Mouse (Mus musculus) gastrocnemius, adult 18-20 months (tissue): ENCODE results near the gene Fchsd2. TPM values are rescaled to one million over a fixed set of nuclear protein-coding genes. Genes with fewer than 3 reads are reported as not detected.
"Not testable (repeated sequence)": the region's sequence is repeated elsewhere in the genome, so short reads cannot be mapped to it uniquely, and the experiment has no call there.

Experiments used
- DNase-seq: peaks from one replicate; pipeline ENCODE4 v3.0.0; 2021; ENCODE audit warnings: low spot score
- total RNA-seq, 2 experiments: library from RNA; stranded (reverse); gene quantifications; 2 replicates each; pipeline ENCODE4 v1.2.3; 2021

The Fchsd2 gene
- total RNA-seq, 2 experiments from 2014 or later, result 5.2 to 6.3 TPM

DNA sequence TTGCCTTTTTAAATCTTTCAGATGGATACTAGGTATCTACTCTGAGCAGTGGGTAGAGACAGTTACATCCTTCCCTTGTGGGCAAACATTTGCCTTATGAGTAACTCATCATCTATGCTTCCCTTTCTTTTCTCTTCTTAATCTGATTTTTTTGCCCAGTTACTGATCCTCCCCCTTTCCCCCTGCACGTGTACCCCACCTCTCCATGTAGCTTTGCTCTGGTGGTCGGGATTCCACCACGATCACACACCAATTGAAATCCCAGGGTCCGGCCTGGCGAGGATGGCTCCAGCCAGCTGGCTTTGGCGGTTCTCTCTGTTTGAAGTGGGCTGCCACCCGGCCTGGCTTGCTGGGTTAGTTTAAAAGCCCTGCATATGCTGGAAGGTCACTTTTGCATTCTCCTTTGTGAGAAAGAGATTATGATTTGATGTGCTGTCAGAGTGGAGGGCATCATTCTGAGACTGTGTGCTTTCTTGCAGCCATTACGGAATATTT, 17.2 kb downstream of the Fchsd2 start:
- no peak for DNase-seq

- no peak for DNase-seq
Observed at GRCm38 (mm10) chr7:101113410-101113809, 20.7 kb downstream of the Fchsd2 start.

GRCm38 (mm10) chr7:101114328-101114727, 21.7 kb downstream of the Fchsd2 start:
- DNase-seq, result no peak

GRCm38 (mm10) chr7:101119391-101119790, 26.7 kb downstream of the Fchsd2 start:
- DNase-seq, result no peak

DNA sequence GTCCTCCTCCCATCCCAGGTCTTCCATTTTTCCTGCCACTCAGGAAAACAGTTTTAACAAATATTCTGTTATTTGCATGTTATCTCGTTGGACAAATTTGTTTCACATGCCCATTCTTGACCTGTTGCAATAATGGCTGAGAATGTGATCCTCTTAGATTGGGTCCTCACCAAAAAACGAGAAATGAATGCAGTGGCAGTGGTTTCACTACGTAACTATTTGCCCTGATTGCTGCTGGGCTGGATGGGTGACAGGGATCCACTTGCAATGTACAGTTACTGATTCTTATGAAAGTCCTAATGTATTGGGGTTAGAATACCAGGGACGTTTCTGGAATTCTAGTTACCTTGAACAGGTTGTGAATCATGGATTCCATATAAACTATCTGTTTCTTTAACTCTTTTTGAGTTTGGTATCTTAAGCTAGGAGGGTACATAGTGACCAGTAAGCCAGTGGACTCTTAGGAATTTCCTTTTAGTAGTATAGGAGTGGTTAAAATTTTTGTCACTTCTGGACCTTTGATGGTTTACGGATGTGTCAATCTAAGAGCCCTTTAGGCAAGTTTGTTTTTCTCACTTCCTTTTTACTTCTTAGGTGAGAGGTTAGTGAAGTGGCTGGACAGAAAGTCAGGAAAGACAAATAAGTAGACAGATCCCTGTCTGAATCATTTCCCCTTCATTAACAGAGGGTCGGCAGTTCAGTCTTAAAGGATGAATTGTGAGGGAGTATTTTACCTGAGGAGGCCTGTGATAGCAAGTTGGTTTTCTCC, 31.1 kb downstream of the Fchsd2 start:
- no peak for DNase-seq

GRCm38 (mm10) chr7:101127737-101128136, 35.1 kb downstream of the Fchsd2 start:
- no peak for DNase-seq

DNA sequence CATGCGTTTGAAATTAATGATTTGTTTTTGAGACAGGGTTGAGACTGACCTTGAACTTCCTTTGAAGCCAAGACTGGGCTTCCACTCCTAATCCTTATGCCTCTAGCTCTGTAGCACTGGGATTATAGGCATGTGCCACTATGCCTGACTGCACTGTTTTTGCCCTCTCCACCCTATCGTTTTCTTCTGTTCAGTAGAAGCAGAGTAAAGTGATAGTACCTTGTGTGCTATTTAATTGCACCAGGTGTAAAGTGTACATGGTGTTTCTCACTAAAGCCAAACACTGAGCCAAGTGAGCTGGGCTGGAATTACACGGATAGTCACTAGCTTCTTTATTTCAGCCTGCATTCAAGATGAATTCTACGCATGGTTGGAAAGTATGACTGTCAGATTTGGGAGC, 35.9 kb downstream of the Fchsd2 start:
- DNase-seq, result no peak

- DNase-seq, result no peak
Observed at GRCm38 (mm10) chr7:101130646-101131045, 38.0 kb downstream of the Fchsd2 start.

- no peak for DNase-seq
Observed at GRCm38 (mm10) chr7:101131281-101131680, 38.6 kb downstream of the Fchsd2 start.

- no peak for DNase-seq
Observed at GRCm38 (mm10) chr7:101133591-101133990, 40.9 kb downstream of the Fchsd2 start.

- no peak for DNase-seq
Observed at GRCm38 (mm10) chr7:101134117-101134516, 41.5 kb downstream of the Fchsd2 start.

GRCm38 (mm10) chr7:101138819-101139218, 46.2 kb downstream of the Fchsd2 start:
- no peak for DNase-seq

- no peak for DNase-seq
Observed at GRCm38 (mm10) chr7:101142907-101143306, 50.2 kb downstream of the Fchsd2 start.

DNA sequence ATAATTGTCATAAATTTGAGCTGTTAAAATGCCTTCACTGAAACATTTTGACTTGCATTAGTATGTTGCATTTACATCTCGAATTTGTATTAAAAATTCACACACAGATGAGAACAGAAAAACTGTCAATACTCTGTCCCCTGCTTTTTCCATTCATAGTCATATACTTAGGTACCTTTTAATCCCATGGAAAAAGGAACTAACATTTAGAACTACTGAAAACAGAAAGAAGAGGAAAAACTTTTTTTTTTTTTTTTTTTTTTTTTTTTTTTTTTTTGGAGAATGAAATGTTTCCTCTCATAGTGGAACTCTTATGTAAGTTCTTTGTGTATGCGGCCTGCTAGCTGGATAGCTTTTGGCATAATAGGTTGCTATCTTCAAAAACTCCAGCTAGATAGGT, 51.6 kb downstream of the Fchsd2 start:
- no peak for DNase-seq

GRCm38 (mm10) chr7:101149039-101149438, 56.4 kb downstream of the Fchsd2 start:
- DNase-seq, result no peak

DNA sequence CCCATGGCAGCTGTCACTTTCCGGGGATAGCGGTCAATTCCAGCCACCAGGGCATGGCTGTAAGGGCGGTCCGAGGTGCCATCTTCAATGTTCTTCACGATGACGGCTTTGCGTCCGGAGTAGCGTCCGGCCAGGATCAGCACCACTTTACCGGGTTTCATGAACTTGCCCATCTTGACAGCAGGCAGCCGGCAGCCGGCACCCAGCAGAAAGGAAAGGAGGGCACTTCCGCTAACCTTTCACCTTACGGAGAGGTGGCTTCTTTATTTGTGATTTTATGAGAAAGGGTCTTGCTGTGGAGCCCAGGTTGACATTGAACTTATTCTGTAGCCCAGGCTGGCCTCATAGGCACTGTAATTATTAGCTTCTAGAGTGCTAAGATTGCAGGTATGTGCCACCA, 62.2 kb downstream of the Fchsd2 start:
- not testable (repeated sequence) for DNase-seq

- DNase-seq, result no peak
Observed at GRCm38 (mm10) chr7:101155284-101155683, 62.6 kb downstream of the Fchsd2 start.

GRCm38 (mm10) chr7:101160266-101160665, 67.6 kb downstream of the Fchsd2 start:
- no peak for DNase-seq

GRCm38 (mm10) chr7:101162781-101163180, 70.1 kb downstream of the Fchsd2 start:
- no peak for DNase-seq

GRCm38 (mm10) chr7:101163878-101164277, 71.2 kb downstream of the Fchsd2 start:
- no peak for DNase-seq

- DNase-seq, result no peak
Observed at GRCm38 (mm10) chr7:101166568-101166967, 73.9 kb downstream of the Fchsd2 start.

GRCm38 (mm10) chr7:101170482-101170881, 77.8 kb downstream of the Fchsd2 start:
- no peak for DNase-seq

DNA sequence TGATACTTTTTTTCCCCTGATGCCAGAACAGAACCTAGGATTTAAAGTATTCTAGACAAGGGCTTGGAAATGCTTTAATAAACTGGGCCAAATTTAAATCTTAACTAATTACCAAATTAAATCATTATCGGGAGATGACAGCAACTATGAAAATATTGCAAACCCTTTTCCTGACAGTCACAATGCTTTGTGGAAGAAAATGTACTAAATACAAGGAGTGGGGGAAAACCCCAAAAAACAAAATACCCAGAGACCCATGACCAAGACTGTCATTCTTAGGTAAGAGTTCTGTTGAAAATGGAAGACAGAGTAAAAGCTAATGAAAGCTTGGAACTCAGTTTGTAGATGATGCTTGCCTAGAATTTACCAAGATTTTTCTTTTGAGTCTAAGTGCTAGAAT, 78.3 kb downstream of the Fchsd2 start:
- DNase-seq, result no peak
